Mouse (Mus musculus) E14TG2a.4 (cell line): ENCODE results near the gene Avil.

Source experiments
- H3K27me3 ChIP-seq: 2 replicates; pipeline ENCODE4 v1.6.1; 2014; ENCODE audit warnings: low read length, control low read depth; ENCODE audit not compliant: insufficient read depth
- H3K36me3 ChIP-seq: 2 replicates; pipeline ENCODE4 v1.6.1; 2014; ENCODE audit warnings: low read length, control low read depth; ENCODE audit not compliant: insufficient read depth
- H3K4me1 ChIP-seq: replicated peaks from 2 replicates; pipeline ENCODE4 v1.6.1; 2014; ENCODE audit warnings: low read depth, low read length, control low read depth
- H3K4me3 ChIP-seq: replicated peaks from 2 replicates; pipeline ENCODE4 v1.5.1; 2014; ENCODE audit warnings: mild to moderate bottlenecking, low read length
- H3K9me3 ChIP-seq: 2 replicates; pipeline ENCODE4 v1.6.1; 2014; ENCODE audit warnings: low read length, control low read depth
- CTCF ChIP-seq: conservative IDR thresholded peaks from 2 replicates; pipeline ENCODE4 v1.5.1; 2014; ENCODE audit warnings: low read length
- NANOG ChIP-seq: IDR thresholded peaks from 2 replicates; pipeline ENCODE4 v1.6.1; 2014; ENCODE audit warnings: borderline replicate concordance, low read length, mixed read lengths
- POU5F1 ChIP-seq: IDR thresholded peaks from 2 replicates; pipeline ENCODE4 v1.6.1; 2014; ENCODE audit warnings: low read length, borderline replicate concordance

The Avil gene

GRCm38 (mm10) chr10:126985127-126985526, 15.4 kb upstream of the Avil start:
- Histone ChIP-seq H3K36me3 (peaks cover 39% of the 10 kb centered on the region), H3K27me3 (no peaks in the 10 kb centered on the region), H3K4me1 (peaks cover 100% of the 10 kb centered on the region), H3K9me3 (no peaks in the 10 kb centered on the region), H3K4me3 (peak overlapping the region; percentile 29; the same call in 1 of the 2 replicates)
- no peak for TF ChIP-seq POU5F1

- TF ChIP-seq POU5F1: no peak
- TF ChIP-seq NANOG: no peak
- no peak for TF ChIP-seq CTCF
- Histone ChIP-seq H3K36me3 (peaks cover 39% of the 10 kb centered on the region), H3K4me3 (peak overlapping the region; percentile 62; the same call in 1 of the 2 replicates), H3K4me1 (peaks cover 100% of the 10 kb centered on the region), H3K27me3 (no peaks in the 10 kb centered on the region), H3K9me3 (no peaks in the 10 kb centered on the region)
Measured at GRCm38 (mm10) chr10:126985579-126985978, 14.9 kb upstream of the Avil start.

GRCm38 (mm10) chr10:126986541-126986961, 14.0 kb upstream of the Avil start:
- H3K27me3 ChIP-seq: no peaks in the 10 kb centered on the region
- H3K4me1 ChIP-seq: peaks cover 100% of the 10 kb centered on the region
- TF ChIP-seq CTCF: no peak
- TF ChIP-seq NANOG: no peak
- TF ChIP-seq POU5F1: no peak

GRCm38 (mm10) chr10:126987183-126988118, 13.1 kb upstream of the Avil start:
- Histone ChIP-seq H3K9me3 (no peaks in the 10 kb centered on the region), H3K36me3 (peaks cover 50% of the 10 kb centered on the region)
- no peak for TF ChIP-seq NANOG
- TF ChIP-seq CTCF: no peak
- TF ChIP-seq POU5F1: no peak

More at GRCm38 (mm10) chr10:126986541-126986961, 14.0 kb upstream of the Avil start:
- peak overlapping the region; percentile 62 for H3K4me3 ChIP-seq
- H3K36me3 ChIP-seq: peaks cover 46% of the 10 kb centered on the region
- no peaks in the 10 kb centered on the region for H3K9me3 ChIP-seq

GRCm38 (mm10) chr10:126988513-126989165, 11.9 kb upstream of the Avil start:
- peaks cover 51% of the 10 kb centered on the region for H3K36me3 ChIP-seq
- H3K4me1 ChIP-seq: peaks cover 98% of the 10 kb centered on the region
- TF ChIP-seq NANOG: no peak
- no peak for TF ChIP-seq POU5F1
- TF ChIP-seq CTCF: no peak
- no peaks in the 10 kb centered on the region for H3K9me3 ChIP-seq
- H3K4me3 ChIP-seq: peak overlapping the region; percentile 62
- no peaks in the 10 kb centered on the region for H3K27me3 ChIP-seq

More at GRCm38 (mm10) chr10:126987183-126988118, 13.1 kb upstream of the Avil start:
- peaks cover 98% of the 10 kb centered on the region for H3K4me1 ChIP-seq
- H3K27me3 ChIP-seq: no peaks in the 10 kb centered on the region
- H3K4me3 ChIP-seq: peak overlapping the region; percentile 62

GRCm38 (mm10) chr10:126990313-126991056, 10.0 kb upstream of the Avil start:
- H3K4me1 ChIP-seq: peaks cover 97% of the 10 kb centered on the region
- no peaks in the 10 kb centered on the region for H3K9me3 ChIP-seq
- TF ChIP-seq POU5F1 (no peak), CTCF (peak; percentile 85)

GRCm38 (mm10) chr10:126991676-126992075, 8.8 kb upstream of the Avil start:
- H3K27me3 ChIP-seq: no peaks in the 10 kb centered on the region

More at GRCm38 (mm10) chr10:126990313-126991056, 10.0 kb upstream of the Avil start:
- Histone ChIP-seq H3K27me3 (no peaks in the 10 kb centered on the region), H3K4me3 (no peak overlapping the region), H3K36me3 (peaks cover 58% of the 10 kb centered on the region)

GRCm38 (mm10) chr10:126993621-126994020, 6.9 kb upstream of the Avil start:
- Histone ChIP-seq H3K4me1 (peaks cover 83% of the 10 kb centered on the region), H3K36me3 (peaks cover 74% of the 10 kb centered on the region), H3K9me3 (no peaks in the 10 kb centered on the region), H3K4me3 (no peak overlapping the region), H3K27me3 (no peaks in the 10 kb centered on the region)
- no peak for TF ChIP-seq POU5F1

More at GRCm38 (mm10) chr10:126991676-126992075, 8.8 kb upstream of the Avil start:
- Histone ChIP-seq H3K36me3 (peaks cover 58% of the 10 kb centered on the region), H3K4me3 (no peak overlapping the region), H3K4me1 (peaks cover 87% of the 10 kb centered on the region), H3K9me3 (no peaks in the 10 kb centered on the region)
- TF ChIP-seq NANOG (no peak), CTCF (no peak), POU5F1 (no peak)
